11 mouse cellular contexts compared by ENCODE assay signal in genomic region chr3:123116903-123117302, GRCm38 (mm10).
DNase-seq lines count a peak whose midpoint lies in the region; ATAC-seq and TF ChIP-seq lines count a peak whose summit lies in the region.
"Had no signal": no experiment of that assay in that cellular context is flagged by ENCODE, and none has a peak within 500 bp of the region (broad histone marks: within the 10 kb centered on the region; RNA-seq: fewer than 3 reads in every experiment).

No protein-coding gene starts in this region.

- peak; percentile 19; the same call in 1 of the 2 replicates for TF ChIP-seq POLR2A in lung, adult 2 months (IDR thresholded peaks at IDR 0.05; ENCODE audit: borderline replicate concordance, extremely low read depth, low read depth, low read length)

- H3K9me3 ChIP-seq in heart, postnatal 0 days (replicated peaks; ENCODE audit: control insufficient read depth, low read length): no peaks in the 10 kb centered on the region
- H3K9me3 ChIP-seq: forebrain, embryonic 13.5 days; midbrain, embryonic 12.5 days had no signal

- TF ChIP-seq EP300 in heart, postnatal 0 days (IDR thresholded peaks at IDR 0.05; ENCODE audit: low read depth): no peak

- peak; percentile 47 for ATAC-seq in heart, postnatal 0 days (ENCODE audit: insufficient read depth, low read depth)
- ATAC-seq: forebrain, embryonic 13.5 days had no signal

- H3K27ac ChIP-seq in heart, postnatal 0 days (ENCODE audit: low read depth): peak overlapping the region; percentile 73
- H3K27ac ChIP-seq: forebrain, embryonic 13.5 days; midbrain, embryonic 12.5 days had no signal

- DNase-seq in lung, adult 2 months: no peak
- no peak for DNase-seq in lung, postnatal 36 days
- DNase-seq in embryo, embryonic 11 days: peak; percentile 40
- DNase-seq in heart, postnatal 0 days (ENCODE audit: low spot score): peak; percentile 54
- peak; percentile 20 for DNase-seq in mesoderm, embryonic 11.5 days (ENCODE audit: low read depth, low spot score)
- DNase-seq in spleen, postnatal 36 days (ENCODE audit: low spot score in 2 of 2): no peak
- no peak for DNase-seq in layer of hippocampus, adult 18-20 months (ENCODE audit: low spot score in 2 of 2)
- DNase-seq in left cerebral cortex, adult 9 months (ENCODE audit: low spot score in 2 of 2): no peak
- DNase-seq: thymus, adult 18-20 months had no signal

- no peak for TF ChIP-seq CTCF in lung, adult 2 months (IDR thresholded peaks at IDR 0.05; ENCODE audit: insufficient read depth, low read length)
- TF ChIP-seq CTCF in heart, postnatal 0 days (IDR thresholded peaks at IDR 0.05; ENCODE audit: low read depth): peak; percentile 15; the same call in 1 of the 2 replicates

- peak overlapping the region; percentile 57 for H3K4me2 ChIP-seq in heart, postnatal 0 days (ENCODE audit: low read depth, low read length)

- H3K4me1 ChIP-seq in lung, adult 2 months (ENCODE audit: control insufficient read depth, insufficient read depth, low read length): 0 out of 2 replicates have a peak, but pooled peaks cover 2% of the 10 kb centered on the region
- H3K4me1 ChIP-seq in heart, postnatal 0 days (ENCODE audit: control insufficient read depth, insufficient read depth): 0 out of 2 replicates have a peak, but pooled peaks cover 3% of the 10 kb centered on the region
- H3K4me1 ChIP-seq: midbrain, embryonic 12.5 days had no signal

- H3K9ac ChIP-seq in heart, postnatal 0 days (replicated peaks; ENCODE audit: low read depth, low read length): peak overlapping the region; percentile 56
- H3K9ac ChIP-seq: forebrain, embryonic 13.5 days; midbrain, embryonic 12.5 days had no signal

- 17% methylated on average over 16 of the region's 16 CpGs for WGBS in lung, adult 2 months
- 12% methylated on average over 16 of the region's 16 CpGs for WGBS in heart, postnatal 0 days

- H3K4me3 ChIP-seq in lung, adult 2 months (replicated peaks; ENCODE audit: extremely low read depth, low read depth, low read length): peak overlapping the region; percentile 17
- peak overlapping the region; percentile 30 for H3K4me3 ChIP-seq in heart, postnatal 0 days (ENCODE audit: low read depth, low read length)
- H3K4me3 ChIP-seq: forebrain, embryonic 13.5 days; midbrain, embryonic 12.5 days had no signal

- H3K27me3 ChIP-seq in heart, postnatal 0 days (ENCODE audit: control insufficient read depth, insufficient read depth, low read length): no peaks in the 10 kb centered on the region
- H3K27me3 ChIP-seq: forebrain, embryonic 13.5 days; midbrain, embryonic 12.5 days had no signal

- peaks cover 22% of the 10 kb centered on the region for H3K36me3 ChIP-seq in heart, postnatal 0 days (replicated peaks; ENCODE audit: control insufficient read depth, insufficient read depth, low read length)
- H3K36me3 ChIP-seq: midbrain, embryonic 12.5 days had no signal

Comparison
In these comparisons a context has a peak if more than half of its experiments do, and no peak if none do; other contexts are left out.
1. DNase-seq: peak in embryo, embryonic 11 days (single experiment), heart, postnatal 0 days (single experiment) and mesoderm, embryonic 11.5 days (single experiment); none in lung, adult 2 months (single experiment), lung, postnatal 36 days (single experiment), spleen, postnatal 36 days (0 of 2), layer of hippocampus, adult 18-20 months (0 of 2) and left cerebral cortex, adult 9 months (0 of 2).